Mouse (Mus musculus) urinary bladder, postnatal 14 days (tissue): Measurements from ENCODE around the gene Pdpk1.
"Not testable (repeated sequence)": the region's sequence is repeated elsewhere in the genome, so short reads cannot be mapped to it uniquely, and the experiment has no call there.

Experiments used
- DNase-seq: peaks from one replicate; pipeline ENCODE4 v3.0.0; 2021; ENCODE audit warnings: low spot score

Gene Pdpk1

GRCm38 (mm10) chr17:24113031-24113430, 37.7 kb downstream of the Pdpk1 start:
- no peak for DNase-seq

GRCm38 (mm10) chr17:24111256-24111655, 39.5 kb downstream of the Pdpk1 start:
- no peak for DNase-seq

- no peak for DNase-seq
These were observed 41.8 kb downstream of the Pdpk1 start for GRCm38 (mm10) chr17:24108896-24109295.

- DNase-seq, result no peak
These were observed 45.6 kb downstream of the Pdpk1 start for GRCm38 (mm10) chr17:24105111-24105510.

GRCm38 (mm10) chr17:24098354-24098753, 52.4 kb downstream of the Pdpk1 start:
- DNase-seq, result no peak

- DNase-seq, result no peak
These were observed 60.1 kb downstream of the Pdpk1 start for GRCm38 (mm10) chr17:24090575-24090974.

- DNase-seq, result not testable (repeated sequence)
These were observed 64.3 kb downstream of the Pdpk1 start for GRCm38 (mm10) chr17:24086399-24086798.

GRCm38 (mm10) chr17:24084593-24084992, 66.1 kb downstream of the Pdpk1 start:
- DNase-seq, result no peak

- DNase-seq, result no peak
These were observed 73.6 kb downstream of the Pdpk1 start for GRCm38 (mm10) chr17:24077101-24077500.

- peak; percentile 93 for DNase-seq
These were observed 77.6 kb downstream of the Pdpk1 start, which contains the start of gene Kctd5 for GRCm38 (mm10) chr17:24072919-24073696. Kctd5 (minus strand) TSS chr17:24073485.

GRCm38 (mm10) chr17:24069531-24069930, 81.2 kb downstream of the Pdpk1 start:
- DNase-seq, result no peak

GRCm38 (mm10) chr17:24068271-24068670, 82.5 kb downstream of the Pdpk1 start:
- no peak for DNase-seq

- no peak for DNase-seq
These were observed 88.1 kb downstream of the Pdpk1 start for GRCm38 (mm10) chr17:24062459-24063155.

- DNase-seq, result no peak
These were observed 92.9 kb downstream of the Pdpk1 start for GRCm38 (mm10) chr17:24057730-24058245.

GRCm38 (mm10) chr17:24056636-24057625, 93.8 kb downstream of the Pdpk1 start:
- no peak for DNase-seq

- DNase-seq, result no peak
These were observed 101.7 kb downstream of the Pdpk1 start for GRCm38 (mm10) chr17:24049008-24049407.

- DNase-seq, result no peak
These were observed 102.7 kb downstream of the Pdpk1 start for GRCm38 (mm10) chr17:24048053-24048452.

- DNase-seq, result no peak
These were observed 104.7 kb downstream of the Pdpk1 start for GRCm38 (mm10) chr17:24046026-24046425.

- no peak for DNase-seq
These were observed 105.1 kb downstream of the Pdpk1 start for GRCm38 (mm10) chr17:24045608-24046007.

GRCm38 (mm10) chr17:24044482-24044881, 106.2 kb downstream of the Pdpk1 start:
- no peak for DNase-seq

- DNase-seq, result peak; percentile 37
These were observed 112.9 kb downstream of the Pdpk1 start, which contains the start of gene Prss27 for GRCm38 (mm10) chr17:24037844-24038243. Prss27 (plus strand) TSS chr17:24038144.

GRCm38 (mm10) chr17:24037360-24037759, 113.4 kb downstream of the Pdpk1 start:
- peak; percentile 53 for DNase-seq
